Mouse (Mus musculus): ENCODE data around the gene Drd4. TPM values are rescaled to one million over a fixed set of nuclear protein-coding genes. Genes with fewer than 3 reads are reported as not detected.

The Drd4 gene
- polyA plus RNA-seq, 1 experiment from 2014 or later = 0.45 TPM

GRCm38 (mm10) chr7:141297926-141298650 is 6.3 kb downstream of the Drd4 start:
- H3K4me1 ChIP-seq (ENCODE audit: control insufficient read depth, insufficient read depth, low read length) = peaks cover 7% of the 10 kb centered on the region
- WGBS = 84% methylated on average over 3 of the region's 3 CpGs
- DNase-seq (ENCODE audit: low spot score) (no peak), ATAC-seq (ENCODE audit: insufficient number of reproducible peaks, low FRiP score, low TSS enrichment, low read depth) (no peak)
- H3K27me3 ChIP-seq (ENCODE audit: control insufficient read depth, insufficient read depth, low read length) = peaks cover 27% of the 10 kb centered on the region
- H3K4me3 ChIP-seq (ENCODE audit: low read depth, low read length) = no peak overlapping the region
- no peak overlapping the region for H3K27ac ChIP-seq (replicated peaks; ENCODE audit: low read depth, low read length)
- H3K9me3 ChIP-seq (ENCODE audit: control insufficient read depth, low read length) = no peaks in the 10 kb centered on the region
- H3K36me3 ChIP-seq (ENCODE audit: control insufficient read depth, insufficient read depth, low read length) = peaks cover 7% of the 10 kb centered on the region; the same call in 1 of the 2 replicates
- no peak overlapping the region for H3K9ac ChIP-seq (ENCODE audit: low read length)
- no peak overlapping the region for H3K4me2 ChIP-seq (ENCODE audit: low read depth, severe bottlenecking)

GRCm38 (mm10) chr7:141299175-141299574 is 7.4 kb downstream of the Drd4 start:
- no peak overlapping the region for H3K27ac ChIP-seq (replicated peaks; ENCODE audit: low read depth, low read length)

GRCm38 (mm10) chr7:141301386-141301785 is 9.6 kb downstream of the Drd4 start:
- H3K27me3 ChIP-seq (ENCODE audit: control insufficient read depth, insufficient read depth, low read length) = no peaks in the 10 kb centered on the region
- H3K9me3 ChIP-seq (ENCODE audit: control insufficient read depth, low read length) = no peaks in the 10 kb centered on the region
- DNase-seq (ENCODE audit: low spot score) (no peak), ATAC-seq (ENCODE audit: insufficient number of reproducible peaks, low FRiP score, low TSS enrichment, low read depth) (no peak)
- no peak overlapping the region for H3K4me2 ChIP-seq (ENCODE audit: low read depth, severe bottlenecking)
- 95% methylated on average over 9 of the region's 9 CpGs for WGBS
- H3K4me3 ChIP-seq (ENCODE audit: low read depth, low read length) = no peak overlapping the region
- no peak overlapping the region for H3K9ac ChIP-seq (ENCODE audit: low read length)
- H3K27ac ChIP-seq (replicated peaks; ENCODE audit: low read depth, low read length) = no peak overlapping the region
- H3K4me1 ChIP-seq (ENCODE audit: control insufficient read depth, insufficient read depth, low read length) = no peaks in the 10 kb centered on the region
- peaks cover 16% of the 10 kb centered on the region; the same call in 1 of the 2 replicates for H3K36me3 ChIP-seq (ENCODE audit: control insufficient read depth, insufficient read depth, low read length)

More at GRCm38 (mm10) chr7:141299175-141299574, 7.4 kb downstream of the Drd4 start:
- Histone ChIP-seq H3K4me2 (ENCODE audit: low read depth, severe bottlenecking) (no peak overlapping the region), H3K9ac (ENCODE audit: low read length) (no peak overlapping the region), H3K36me3 (ENCODE audit: control insufficient read depth, insufficient read depth, low read length) (peaks cover 9% of the 10 kb centered on the region; the same call in 1 of the 2 replicates), H3K4me3 (ENCODE audit: low read depth, low read length) (no peak overlapping the region), H3K27me3 (ENCODE audit: control insufficient read depth, insufficient read depth, low read length) (peaks cover 16% of the 10 kb centered on the region), H3K4me1 (ENCODE audit: control insufficient read depth, insufficient read depth, low read length) (no peaks in the 10 kb centered on the region), H3K9me3 (ENCODE audit: control insufficient read depth, low read length) (no peaks in the 10 kb centered on the region)
- 97% methylated on average over 8 of the region's 8 CpGs for WGBS
- DNase-seq (ENCODE audit: low spot score) (no peak), ATAC-seq (ENCODE audit: insufficient number of reproducible peaks, low FRiP score, low TSS enrichment, low read depth) (no peak)

- no peaks in the 10 kb centered on the region for H3K9me3 ChIP-seq (ENCODE audit: control insufficient read depth, low read length)
- DNase-seq (ENCODE audit: low spot score) (no peak), ATAC-seq (ENCODE audit: insufficient number of reproducible peaks, low FRiP score, low TSS enrichment, low read depth) (no peak)
- peaks cover 20% of the 10 kb centered on the region; the same call in 1 of the 2 replicates for H3K36me3 ChIP-seq (ENCODE audit: control insufficient read depth, insufficient read depth, low read length)
- H3K4me3 ChIP-seq (ENCODE audit: low read depth, low read length) = no peak overlapping the region
- no peaks in the 10 kb centered on the region for H3K4me1 ChIP-seq (ENCODE audit: control insufficient read depth, insufficient read depth, low read length)
- H3K9ac ChIP-seq (ENCODE audit: low read length) = no peak overlapping the region
- WGBS = 82% methylated on average over 1 of the region's 1 CpGs
- no peak overlapping the region for H3K27ac ChIP-seq (replicated peaks; ENCODE audit: low read depth, low read length)
- H3K4me2 ChIP-seq (ENCODE audit: low read depth, severe bottlenecking) = no peak overlapping the region
- no peaks in the 10 kb centered on the region for H3K27me3 ChIP-seq (ENCODE audit: control insufficient read depth, insufficient read depth, low read length)
These were observed 11.0 kb downstream of the Drd4 start for GRCm38 (mm10) chr7:141302702-141303268.

- Histone ChIP-seq H3K4me2 (ENCODE audit: low read depth, severe bottlenecking) (no peak overlapping the region), H3K4me3 (ENCODE audit: low read depth, low read length) (no peak overlapping the region), H3K9ac (ENCODE audit: low read length) (no peak overlapping the region), H3K4me1 (ENCODE audit: control insufficient read depth, insufficient read depth, low read length) (no peaks in the 10 kb centered on the region), H3K36me3 (ENCODE audit: control insufficient read depth, insufficient read depth, low read length) (peaks cover 23% of the 10 kb centered on the region; the same call in 1 of the 2 replicates), H3K27ac (replicated peaks; ENCODE audit: low read depth, low read length) (no peak overlapping the region), H3K27me3 (ENCODE audit: control insufficient read depth, insufficient read depth, low read length) (no peaks in the 10 kb centered on the region), H3K9me3 (ENCODE audit: control insufficient read depth, low read length) (no peaks in the 10 kb centered on the region)
- WGBS = 87% methylated on average over 4 of the region's 4 CpGs
- ATAC-seq (ENCODE audit: insufficient number of reproducible peaks, low FRiP score, low TSS enrichment, low read depth) (no peak), DNase-seq (ENCODE audit: low spot score) (no peak)
These were observed 12.7 kb downstream of the Drd4 start for GRCm38 (mm10) chr7:141304537-141304936.

DNA sequence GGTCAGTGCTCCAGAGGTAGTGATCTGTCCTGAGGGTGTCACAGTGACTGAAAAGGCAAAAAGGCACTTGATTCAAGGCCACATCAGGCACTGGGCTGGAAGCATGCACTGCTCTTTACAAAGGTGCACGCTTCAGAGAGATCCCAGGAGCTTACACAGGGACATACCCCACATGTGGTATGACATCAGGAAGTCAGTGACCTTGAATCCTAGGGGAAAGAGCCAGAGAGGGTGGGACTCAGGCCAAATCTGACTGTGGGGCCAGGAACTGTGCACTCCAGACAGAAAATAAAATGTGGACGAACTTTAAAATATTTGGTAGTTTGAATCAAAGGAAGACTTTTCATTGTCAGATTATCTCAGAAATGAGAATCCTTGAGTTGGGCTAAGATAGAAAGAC is 22.6 kb downstream of the Drd4 start:
- WGBS = 95% methylated on average over 2 of the region's 2 CpGs
- Histone ChIP-seq H3K27me3 (ENCODE audit: control insufficient read depth, insufficient read depth, low read length) (no peaks in the 10 kb centered on the region), H3K4me3 (ENCODE audit: low read depth, low read length) (no peak overlapping the region), H3K4me2 (ENCODE audit: low read depth, severe bottlenecking) (no peak overlapping the region), H3K27ac (replicated peaks; ENCODE audit: low read depth, low read length) (no peak overlapping the region), H3K36me3 (ENCODE audit: control insufficient read depth, insufficient read depth, low read length) (peaks cover 37% of the 10 kb centered on the region), H3K9ac (ENCODE audit: low read length) (no peak overlapping the region), H3K9me3 (ENCODE audit: control insufficient read depth, low read length) (no peaks in the 10 kb centered on the region), H3K4me1 (ENCODE audit: control insufficient read depth, insufficient read depth, low read length) (no peaks in the 10 kb centered on the region)
- ATAC-seq (ENCODE audit: insufficient number of reproducible peaks, low FRiP score, low TSS enrichment, low read depth) (no peak), DNase-seq (ENCODE audit: low spot score) (no peak)

- WGBS = 91% methylated on average over 8 of the region's 8 CpGs
- Histone ChIP-seq H3K9me3 (ENCODE audit: control insufficient read depth, low read length) (no peaks in the 10 kb centered on the region), H3K4me3 (ENCODE audit: low read depth, low read length) (no peak overlapping the region), H3K9ac (ENCODE audit: low read length) (no peak overlapping the region), H3K27ac (replicated peaks; ENCODE audit: low read depth, low read length) (no peak overlapping the region), H3K27me3 (ENCODE audit: control insufficient read depth, insufficient read depth, low read length) (no peaks in the 10 kb centered on the region), H3K36me3 (ENCODE audit: control insufficient read depth, insufficient read depth, low read length) (peaks cover 37% of the 10 kb centered on the region), H3K4me1 (ENCODE audit: control insufficient read depth, insufficient read depth, low read length) (no peaks in the 10 kb centered on the region), H3K4me2 (ENCODE audit: low read depth, severe bottlenecking) (no peak overlapping the region)
- ATAC-seq (ENCODE audit: insufficient number of reproducible peaks, low FRiP score, low TSS enrichment, low read depth) (no peak), DNase-seq (ENCODE audit: low spot score) (no peak)
These were observed 23.3 kb downstream of the Drd4 start for GRCm38 (mm10) chr7:141315076-141315475.

DNA sequence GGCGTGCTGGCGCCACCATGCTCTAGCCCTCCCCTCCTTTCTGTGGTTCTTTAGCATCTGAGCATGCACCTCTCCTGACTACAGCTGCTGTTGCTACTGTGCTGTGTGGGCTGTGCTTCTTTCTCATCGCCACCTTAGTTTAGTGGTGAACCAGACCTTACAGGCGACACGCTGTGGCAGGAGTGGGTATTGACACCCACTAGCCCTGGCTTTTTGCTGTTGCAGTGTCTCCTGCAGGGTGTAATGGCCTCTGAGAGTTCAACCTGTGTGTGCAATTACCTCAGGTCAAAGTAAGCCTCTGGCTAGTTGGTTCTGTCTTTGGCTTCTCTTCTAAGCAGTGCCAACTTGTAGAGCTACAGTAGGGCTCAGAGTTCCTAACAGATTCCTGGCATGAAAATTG is 24.2 kb downstream of the Drd4 start:
- no peaks in the 10 kb centered on the region for H3K27me3 ChIP-seq (ENCODE audit: control insufficient read depth, insufficient read depth, low read length)
- peak; percentile 36 for DNase-seq (ENCODE audit: low spot score)
- H3K4me2 ChIP-seq (ENCODE audit: low read depth, severe bottlenecking) = no peak overlapping the region
- H3K36me3 ChIP-seq (ENCODE audit: control insufficient read depth, insufficient read depth, low read length) = peaks cover 39% of the 10 kb centered on the region
- no peaks in the 10 kb centered on the region for H3K9me3 ChIP-seq (ENCODE audit: control insufficient read depth, low read length)
- no peak overlapping the region for H3K4me3 ChIP-seq (ENCODE audit: low read depth, low read length)
- H3K4me1 ChIP-seq (ENCODE audit: control insufficient read depth, insufficient read depth, low read length) = no peaks in the 10 kb centered on the region
- H3K9ac ChIP-seq (ENCODE audit: low read length) = no peak overlapping the region
- ATAC-seq (ENCODE audit: insufficient number of reproducible peaks, low FRiP score, low TSS enrichment, low read depth) = no peak
- no peak overlapping the region for H3K27ac ChIP-seq (replicated peaks; ENCODE audit: low read depth, low read length)
- 84% methylated on average over 5 of the region's 5 CpGs for whole genome bisulfite sequencing

Measured in limb, embryonic 11.5 days (tissue).